Mouse (Mus musculus) ES-E14 (cell line): ENCODE results near the gene Grip2. TPM values are rescaled to one million over a fixed set of nuclear protein-coding genes. Genes with fewer than 3 reads are reported as not detected.

Source experiments
- DNase-seq: peaks from one replicate; pipeline ENCODE4 v3.0.0-alpha.2; 2013; ENCODE audit warnings: low read depth, low spot score
- H3K27ac ChIP-seq: 2 replicates; pipeline ENCODE4 v1.5.1; 2012; ENCODE audit warnings: low read depth, mild to moderate bottlenecking, low read length, moderate library complexity, mixed read lengths; ENCODE audit not compliant: poor library complexity, insufficient read depth, severe bottlenecking
- H3K36me3 ChIP-seq: 2 replicates; pipeline ENCODE4 v1.6.1; 2012; ENCODE audit warnings: mild to moderate bottlenecking, low read length, moderate library complexity, mixed read lengths; ENCODE audit not compliant: control insufficient read depth, poor library complexity, insufficient read depth, severe bottlenecking
- H3K4me1 ChIP-seq, 2 experiments: fragments of 150-350 bp in 1 of 2; sonication (generic) in 1 of 2; 2 replicates each; pipeline ENCODE4 v1.6.1; 2012; ENCODE audit warnings: low read length in 2 of 2, mild to moderate bottlenecking in 1 of 2, mixed read lengths in 1 of 2; ENCODE audit not compliant: control insufficient read depth in 2 of 2, insufficient read depth in 2 of 2, poor library complexity in 1 of 2
- H3K4me3 ChIP-seq, 2 experiments: fragments of 150-350 bp in 1 of 2; sonication (generic) in 1 of 2; 2 replicates each; pipeline ENCODE4 v1.5.1; 2012; ENCODE audit warnings: low read length in 2 of 2, low read depth in 1 of 2, mild to moderate bottlenecking in 1 of 2, mixed read lengths in 1 of 2; ENCODE audit not compliant: insufficient read depth in 1 of 2, poor library complexity in 1 of 2, severe bottlenecking in 1 of 2
- H3K9ac ChIP-seq: 2 replicates; pipeline ENCODE4 v1.6.1; 2012; ENCODE audit warnings: low read depth, mild to moderate bottlenecking, low read length, mixed read lengths; ENCODE audit not compliant: poor library complexity, insufficient read depth, severe bottlenecking
- H3K9me3 ChIP-seq: fragments of 150-350 bp; sonication (generic); 2 replicates; pipeline ENCODE4 v1.6.1; 2012; ENCODE audit warnings: low read depth, mild to moderate bottlenecking, low read length; ENCODE audit not compliant: control insufficient read depth, insufficient read depth
- CHD2 ChIP-seq: IDR thresholded peaks from 2 replicates; pipeline ENCODE4 v1.6.1; 2014; ENCODE audit warnings: mild to moderate bottlenecking, low read depth, low read length, inconsistent platforms
- HCFC1 ChIP-seq: IDR thresholded peaks from 2 replicates; pipeline ENCODE4 v1.6.1; 2012; ENCODE audit warnings: low read length, inconsistent platforms, borderline replicate concordance; ENCODE audit not compliant: insufficient read depth
- MAFK ChIP-seq: IDR thresholded peaks from 2 replicates; pipeline ENCODE4 v1.6.1; 2014; ENCODE audit warnings: mild to moderate bottlenecking, low read depth, low read length, inconsistent platforms; ENCODE audit not compliant: insufficient read depth
- ZC3H11A ChIP-seq: IDR thresholded peaks from 2 replicates; pipeline ENCODE4 v1.6.1; 2012; ENCODE audit warnings: low read depth, mild to moderate bottlenecking, inconsistent platforms, low read length, borderline replicate concordance
- ZNF384 ChIP-seq: IDR thresholded peaks from 2 replicates; pipeline ENCODE4 v1.6.1; 2012; ENCODE audit warnings: low read depth, low read length, inconsistent platforms
- in situ Hi-C, 2 experiments: fragments of 600-800 bp; cut with MboI; formaldehyde crosslinking; loops; one replicate each; pipeline ENCODE4 v1.15.1; 2025; ENCODE audit warnings: low sequenced_read_pairs in 2 of 2, inconsistent platforms in 1 of 2; ENCODE audit not compliant: unreplicated experiment in 2 of 2
- total RNA-seq: library from RNA; depleted of rRNA; stranded (reverse); fragments of 300-350 nt; gene quantifications from 2 replicates; pipeline ENCODE4 v1.2.3, GENCODE M21; 2012

Gene Grip2
- total RNA-seq, 1 experiment, result 0.58 TPM

- no peak for DNase-seq
- no peak for TF ChIP-seq ZC3H11A
- TF ChIP-seq CHD2, result no peak
- TF ChIP-seq MAFK, result no peak
- no peak for TF ChIP-seq HCFC1
- TF ChIP-seq ZNF384, result no peak
- no peaks in the 10 kb centered on the region for H3K9me3 ChIP-seq
- no peak overlapping the region for H3K4me3 ChIP-seq
- in situ Hi-C loops, result no loop called here
- H3K4me1 ChIP-seq, result peaks cover 2 to 5% of the 10 kb centered on the region in 2 experiments; a peak in 3 of 4 replicates
- peaks cover 77% of the 10 kb centered on the region for H3K36me3 ChIP-seq
- H3K9ac ChIP-seq, result no peak overlapping the region
- no peak overlapping the region for H3K27ac ChIP-seq
These were observed 89.0 kb downstream of the Grip2 start for GRCm38 (mm10) chr6:91738058-91738457.

- TF ChIP-seq CHD2 (no peak), HCFC1 (no peak), MAFK (no peak), ZNF384 (no peak), ZC3H11A (no peak)
- no peak overlapping the region for H3K9ac ChIP-seq
- peaks cover 75% of the 10 kb centered on the region for H3K36me3 ChIP-seq
- no peak for DNase-seq
- H3K27ac ChIP-seq, result no peak overlapping the region
- in situ Hi-C loops, result no loop called here
- H3K4me1 ChIP-seq, result peaks cover 2 to 5% of the 10 kb centered on the region in 2 experiments; a peak in 3 of 4 replicates
- no peaks in the 10 kb centered on the region for H3K9me3 ChIP-seq
- H3K4me3 ChIP-seq, result no peak overlapping the region
These were observed 89.6 kb downstream of the Grip2 start for GRCm38 (mm10) chr6:91737451-91737850.

GRCm38 (mm10) chr6:91736471-91736870 lies 90.6 kb downstream of the Grip2 start:
- Histone ChIP-seq H3K9me3 (no peaks in the 10 kb centered on the region), H3K36me3 (peaks cover 68% of the 10 kb centered on the region)
- TF ChIP-seq HCFC1 (no peak), ZC3H11A (no peak), MAFK (no peak), CHD2 (no peak), ZNF384 (no peak)

GRCm38 (mm10) chr6:91732138-91732537 lies 94.9 kb downstream of the Grip2 start:
- in situ Hi-C loops, result no loop called here
- Histone ChIP-seq H3K4me1 (peaks cover 0 to 10% of the 10 kb centered on the region in 2 experiments; a peak in 1 of 4 replicates), H3K9ac (no peak overlapping the region), H3K27ac (no peak overlapping the region), H3K4me3 (no peak overlapping the region), H3K36me3 (peaks cover 57% of the 10 kb centered on the region), H3K9me3 (no peaks in the 10 kb centered on the region)
- no peak for DNase-seq
- TF ChIP-seq ZC3H11A, result no peak
- no peak for TF ChIP-seq HCFC1
- no peak for TF ChIP-seq MAFK
- no peak for TF ChIP-seq CHD2
- no peak for TF ChIP-seq ZNF384

More at GRCm38 (mm10) chr6:91736471-91736870, 90.6 kb downstream of the Grip2 start:
- Histone ChIP-seq H3K27ac (no peak overlapping the region), H3K4me1 (peaks cover 2 to 5% of the 10 kb centered on the region in 2 experiments; a peak in 3 of 4 replicates), H3K4me3 (no peak overlapping the region), H3K9ac (no peak overlapping the region)
- in situ Hi-C loops, result no loop called here
- DNase-seq, result no peak

- Histone ChIP-seq H3K9ac (no peak overlapping the region), H3K36me3 (peaks cover 47% of the 10 kb centered on the region), H3K9me3 (no peaks in the 10 kb centered on the region), H3K4me3 (no peak overlapping the region), H3K4me1 (peaks cover 0 to 10% of the 10 kb centered on the region in 2 experiments; a peak in 1 of 4 replicates), H3K27ac (no peak overlapping the region)
- DNase-seq, result no peak
- in situ Hi-C loops, result no loop called here
- TF ChIP-seq MAFK (no peak), CHD2 (no peak), ZC3H11A (no peak), ZNF384 (no peak), HCFC1 (no peak)
These were observed 97.3 kb downstream of the Grip2 start for GRCm38 (mm10) chr6:91729677-91730127.
